Mouse (Mus musculus): ENCODE measurements around the gene Foxn3. TPM values are rescaled to one million over a fixed set of nuclear protein-coding genes. Genes with fewer than 3 reads are reported as not detected.

The Foxn3 gene
- polyA plus RNA-seq, 1 experiment from 2014 or later: 97.6 TPM

- Histone ChIP-seq H3K9me3 (replicated peaks) (no peaks in the 10 kb centered on the region), H3K27me3 (no peaks in the 10 kb centered on the region), H3K9ac (no peak overlapping the region), H3K36me3 (no peaks in the 10 kb centered on the region), H3K4me1 (peaks cover 64% of the 10 kb centered on the region), H3K27ac (replicated peaks) (peak overlapping the region; percentile 55), H3K4me3 (replicated peaks) (no peak overlapping the region), H3K4me2 (replicated peaks) (no peak overlapping the region)
- ATAC-seq (ENCODE audit: insufficient number of reproducible peaks, low FRiP score, low TSS enrichment, low read depth): peak; percentile 41; the same call in 1 of the 2 replicates
- 50% methylated on average over 14 of the region's 14 CpGs for WGBS
Measured at GRCm38 (mm10) chr12:99305784-99306535, 257.4 kb downstream of the Foxn3 start.

GRCm38 (mm10) chr12:99305324-99305723 lies 258.1 kb downstream of the Foxn3 start:
- H3K36me3 ChIP-seq: no peaks in the 10 kb centered on the region

GRCm38 (mm10) chr12:99304056-99304455 lies 259.3 kb downstream of the Foxn3 start:
- H3K9me3 ChIP-seq (replicated peaks): no peaks in the 10 kb centered on the region
- no peaks in the 10 kb centered on the region for H3K36me3 ChIP-seq
- H3K9ac ChIP-seq: no peak overlapping the region
- ATAC-seq (ENCODE audit: insufficient number of reproducible peaks, low FRiP score, low TSS enrichment, low read depth): no peak
- no peak overlapping the region for H3K4me2 ChIP-seq (replicated peaks)
- H3K4me1 ChIP-seq: peaks cover 56% of the 10 kb centered on the region
- 55% methylated on average over 5 of the region's 5 CpGs for WGBS
- H3K27ac ChIP-seq (replicated peaks): 0 out of 2 replicates have a peak overlapping the region, but pooled peaks have one; percentile 12
- H3K27me3 ChIP-seq: no peaks in the 10 kb centered on the region
- H3K4me3 ChIP-seq (replicated peaks): no peak overlapping the region

More at GRCm38 (mm10) chr12:99305324-99305723, 258.1 kb downstream of the Foxn3 start:
- no peaks in the 10 kb centered on the region for H3K9me3 ChIP-seq (replicated peaks)
- H3K27ac ChIP-seq (replicated peaks): 0 out of 2 replicates have a peak overlapping the region, but pooled peaks have one; percentile 55
- no peaks in the 10 kb centered on the region for H3K27me3 ChIP-seq
- no peak for ATAC-seq (ENCODE audit: insufficient number of reproducible peaks, low FRiP score, low TSS enrichment, low read depth)
- no peak overlapping the region for H3K9ac ChIP-seq
- H3K4me3 ChIP-seq (replicated peaks): no peak overlapping the region
- no peak overlapping the region for H3K4me2 ChIP-seq (replicated peaks)
- peaks cover 58% of the 10 kb centered on the region for H3K4me1 ChIP-seq
- 48% methylated on average over 2 of the region's 2 CpGs for WGBS

GRCm38 (mm10) chr12:99303581-99303980 lies 259.8 kb downstream of the Foxn3 start:
- no peak overlapping the region for H3K4me2 ChIP-seq (replicated peaks)
- no peaks in the 10 kb centered on the region for H3K9me3 ChIP-seq (replicated peaks)
- no peak overlapping the region for H3K27ac ChIP-seq (replicated peaks)
- H3K4me3 ChIP-seq (replicated peaks): no peak overlapping the region
- 44% methylated on average over 6 of the region's 6 CpGs for WGBS
- no peak for ATAC-seq (ENCODE audit: insufficient number of reproducible peaks, low FRiP score, low TSS enrichment, low read depth)
- H3K4me1 ChIP-seq: peaks cover 56% of the 10 kb centered on the region
- no peaks in the 10 kb centered on the region for H3K36me3 ChIP-seq
- no peak overlapping the region for H3K9ac ChIP-seq
- H3K27me3 ChIP-seq: no peaks in the 10 kb centered on the region

GRCm38 (mm10) chr12:99299900-99300299 lies 263.5 kb downstream of the Foxn3 start:
- no peak overlapping the region for H3K4me2 ChIP-seq (replicated peaks)

DNA sequence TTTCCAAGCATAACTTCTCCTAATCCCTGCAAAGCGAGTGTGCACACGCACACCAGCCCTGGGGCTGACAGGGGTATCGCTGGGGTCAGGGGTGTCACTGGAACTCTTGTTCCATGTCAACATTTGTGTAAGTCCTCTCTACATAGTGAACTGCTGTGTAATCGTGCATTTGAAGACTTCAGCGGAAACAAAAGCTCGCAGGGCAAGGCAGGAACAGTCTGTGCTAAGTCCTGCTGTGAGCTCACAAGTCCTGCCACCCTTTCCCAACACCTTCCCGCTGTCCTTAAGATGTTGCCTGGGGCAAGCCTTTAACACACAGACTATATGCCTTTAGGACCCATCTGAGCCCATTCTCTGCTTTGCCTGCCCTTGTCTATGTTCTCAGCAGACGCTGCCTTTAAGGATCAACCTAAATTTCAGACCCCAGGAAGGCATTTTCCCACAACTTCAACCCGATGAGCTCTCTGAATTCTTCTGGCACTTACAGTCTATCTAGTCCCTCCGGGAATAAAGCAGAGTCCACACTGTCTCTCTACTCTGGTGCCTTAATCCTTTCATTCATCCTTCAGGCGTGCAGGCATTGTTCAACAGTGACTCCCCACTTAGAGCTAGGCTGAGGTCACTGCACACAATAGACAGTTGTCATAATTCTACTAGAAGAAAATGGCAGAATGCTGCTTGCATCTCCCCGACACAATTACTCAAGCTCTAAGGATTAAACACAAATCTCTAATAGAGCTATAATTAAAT lies 264.4 kb downstream of the Foxn3 start:
- peaks cover 41% of the 10 kb centered on the region for H3K4me1 ChIP-seq
- H3K4me2 ChIP-seq (replicated peaks): no peak overlapping the region
- H3K9ac ChIP-seq: no peak overlapping the region
- no peak for ATAC-seq (ENCODE audit: insufficient number of reproducible peaks, low FRiP score, low TSS enrichment, low read depth)
- whole genome bisulfite sequencing: 33% methylated on average over 12 of the region's 12 CpGs
- H3K9me3 ChIP-seq (replicated peaks): no peaks in the 10 kb centered on the region
- H3K27me3 ChIP-seq: no peaks in the 10 kb centered on the region
- 0 out of 2 replicates have a peak overlapping the region, but pooled peaks have one; percentile 4 for H3K27ac ChIP-seq (replicated peaks)
- H3K4me3 ChIP-seq (replicated peaks): no peak overlapping the region
- H3K36me3 ChIP-seq: no peaks in the 10 kb centered on the region

More at GRCm38 (mm10) chr12:99299900-99300299, 263.5 kb downstream of the Foxn3 start:
- 42% methylated on average over 4 of the region's 4 CpGs for WGBS
- H3K4me1 ChIP-seq: peaks cover 41% of the 10 kb centered on the region
- no peak overlapping the region for H3K9ac ChIP-seq
- no peak overlapping the region for H3K4me3 ChIP-seq (replicated peaks)
- H3K27me3 ChIP-seq: no peaks in the 10 kb centered on the region
- no peaks in the 10 kb centered on the region for H3K9me3 ChIP-seq (replicated peaks)
- no peak for ATAC-seq (ENCODE audit: insufficient number of reproducible peaks, low FRiP score, low TSS enrichment, low read depth)
- no peaks in the 10 kb centered on the region for H3K36me3 ChIP-seq
- no peak overlapping the region for H3K27ac ChIP-seq (replicated peaks)

- no peak overlapping the region for H3K4me2 ChIP-seq (replicated peaks)
- H3K4me3 ChIP-seq (replicated peaks): no peak overlapping the region
- no peaks in the 10 kb centered on the region for H3K9me3 ChIP-seq (replicated peaks)
- peaks cover 42% of the 10 kb centered on the region for H3K4me1 ChIP-seq
- H3K27ac ChIP-seq (replicated peaks): no peak overlapping the region
- no peaks in the 10 kb centered on the region for H3K27me3 ChIP-seq
- H3K36me3 ChIP-seq: no peaks in the 10 kb centered on the region
- 56% methylated on average over 6 of the region's 6 CpGs for WGBS
- no peak for ATAC-seq (ENCODE audit: insufficient number of reproducible peaks, low FRiP score, low TSS enrichment, low read depth)
- no peak overlapping the region for H3K9ac ChIP-seq
Measured at GRCm38 (mm10) chr12:99298242-99298641, 265.1 kb downstream of the Foxn3 start.

- Histone ChIP-seq H3K4me1 (peaks cover 46% of the 10 kb centered on the region), H3K9me3 (replicated peaks) (no peaks in the 10 kb centered on the region), H3K9ac (no peak overlapping the region), H3K4me3 (replicated peaks) (no peak overlapping the region), H3K27me3 (no peaks in the 10 kb centered on the region), H3K36me3 (no peaks in the 10 kb centered on the region), H3K27ac (replicated peaks) (no peak overlapping the region), H3K4me2 (replicated peaks) (no peak overlapping the region)
- WGBS: 74% methylated on average over 2 of the region's 2 CpGs
- no peak for ATAC-seq (ENCODE audit: insufficient number of reproducible peaks, low FRiP score, low TSS enrichment, low read depth)
Measured at GRCm38 (mm10) chr12:99297792-99298191, 265.6 kb downstream of the Foxn3 start.

DNA sequence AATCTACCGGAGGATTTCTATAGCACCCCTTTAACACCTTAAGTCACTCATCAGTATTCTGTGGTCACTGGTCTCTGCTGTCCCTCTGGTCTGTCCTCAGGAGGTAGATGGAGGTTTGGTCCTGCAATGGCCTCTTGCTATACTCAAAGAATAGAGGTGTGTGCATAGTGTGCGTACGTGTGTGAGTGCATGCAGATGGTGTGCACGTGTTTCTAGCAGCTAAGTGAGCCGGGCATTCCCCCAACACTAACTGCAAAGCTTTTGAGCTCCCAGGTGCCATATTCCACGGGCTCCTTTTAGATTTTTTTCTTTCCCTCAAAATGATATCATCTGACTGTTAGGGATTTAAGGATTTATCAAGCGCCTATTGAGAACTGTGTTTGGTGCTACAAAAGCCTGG lies 269.9 kb downstream of the Foxn3 start:
- H3K9ac ChIP-seq: no peak overlapping the region
- 0 out of 2 replicates have a peak overlapping the region, but pooled peaks have one; percentile 3 for H3K27ac ChIP-seq (replicated peaks)
- H3K4me3 ChIP-seq (replicated peaks): no peak overlapping the region
- H3K36me3 ChIP-seq: 0 out of 2 replicates have a peak, but pooled peaks cover 10% of the 10 kb centered on the region
- ATAC-seq (ENCODE audit: insufficient number of reproducible peaks, low FRiP score, low TSS enrichment, low read depth): no peak
- H3K9me3 ChIP-seq (replicated peaks): no peaks in the 10 kb centered on the region
- H3K4me1 ChIP-seq: peaks cover 37% of the 10 kb centered on the region
- WGBS: 64% methylated on average over 7 of the region's 7 CpGs
- no peaks in the 10 kb centered on the region for H3K27me3 ChIP-seq
- H3K4me2 ChIP-seq (replicated peaks): no peak overlapping the region

GRCm38 (mm10) chr12:99292152-99292551 lies 271.2 kb downstream of the Foxn3 start:
- Histone ChIP-seq H3K27me3 (no peaks in the 10 kb centered on the region), H3K4me2 (replicated peaks) (no peak overlapping the region), H3K9me3 (replicated peaks) (no peaks in the 10 kb centered on the region), H3K9ac (no peak overlapping the region), H3K36me3 (0 out of 2 replicates have a peak, but pooled peaks cover 10% of the 10 kb centered on the region), H3K4me1 (peaks cover 33% of the 10 kb centered on the region), H3K4me3 (replicated peaks) (no peak overlapping the region), H3K27ac (replicated peaks) (no peak overlapping the region)
- WGBS: 80% methylated on average over 6 of the region's 6 CpGs
- no peak for ATAC-seq (ENCODE audit: insufficient number of reproducible peaks, low FRiP score, low TSS enrichment, low read depth)

DNA sequence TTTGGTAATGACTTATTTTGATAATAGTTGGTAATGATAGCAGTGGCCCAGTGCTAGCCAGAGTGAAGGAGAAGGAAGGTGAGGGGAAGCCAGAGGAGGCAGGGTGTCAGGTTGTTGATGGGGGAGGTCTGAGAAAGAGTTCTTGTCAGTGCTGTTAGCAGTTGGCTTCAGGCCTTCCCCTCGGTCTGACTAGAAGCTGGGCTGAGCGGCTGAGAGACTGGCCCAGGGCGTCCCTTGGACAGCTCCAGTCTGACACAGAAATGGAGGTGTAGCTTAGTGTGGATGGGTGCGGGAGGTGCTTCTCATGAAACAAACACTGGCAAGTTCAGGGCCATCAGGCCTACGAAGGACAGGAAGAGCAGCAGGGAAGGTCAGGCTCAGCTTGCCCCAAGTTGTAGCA lies 276.3 kb downstream of the Foxn3 start:
- no peak for ATAC-seq (ENCODE audit: insufficient number of reproducible peaks, low FRiP score, low TSS enrichment, low read depth)
- WGBS: 67% methylated on average over 5 of the region's 5 CpGs
- H3K4me3 ChIP-seq (replicated peaks): no peak overlapping the region
- H3K36me3 ChIP-seq: 0 out of 2 replicates have a peak, but pooled peaks cover 10% of the 10 kb centered on the region
- H3K27me3 ChIP-seq: no peaks in the 10 kb centered on the region
- no peaks in the 10 kb centered on the region for H3K9me3 ChIP-seq (replicated peaks)
- H3K9ac ChIP-seq: no peak overlapping the region
- peaks cover 45% of the 10 kb centered on the region for H3K4me1 ChIP-seq
- H3K4me2 ChIP-seq (replicated peaks): no peak overlapping the region
- H3K27ac ChIP-seq (replicated peaks): peak overlapping the region; percentile 39; the same call in 1 of the 2 replicates

Measured in embryonic facial prominence, embryonic 15.5 days (tissue).